Mouse (Mus musculus) CD4-positive, CD25-positive, alpha-beta regulatory T cell, adult 2 months (primary cell): ENCODE results near the gene Epb41l2.
A peak's percentile ranks its signal among the peaks of the same experiment; 100 is the strongest.

Source experiments
- DNase-seq: peaks from one replicate; pipeline ENCODE4 v3.0.0-alpha.2; 2012; ENCODE audit warnings: low read depth, low spot score

Epb41l2 gene

GRCm38 (mm10) chr10:25400076-25400475 is 40.5 kb downstream of the Epb41l2 start:
- no peak for DNase-seq

- no peak for DNase-seq
These were observed 41.0 kb downstream of the Epb41l2 start for GRCm38 (mm10) chr10:25400646-25401045.

DNA sequence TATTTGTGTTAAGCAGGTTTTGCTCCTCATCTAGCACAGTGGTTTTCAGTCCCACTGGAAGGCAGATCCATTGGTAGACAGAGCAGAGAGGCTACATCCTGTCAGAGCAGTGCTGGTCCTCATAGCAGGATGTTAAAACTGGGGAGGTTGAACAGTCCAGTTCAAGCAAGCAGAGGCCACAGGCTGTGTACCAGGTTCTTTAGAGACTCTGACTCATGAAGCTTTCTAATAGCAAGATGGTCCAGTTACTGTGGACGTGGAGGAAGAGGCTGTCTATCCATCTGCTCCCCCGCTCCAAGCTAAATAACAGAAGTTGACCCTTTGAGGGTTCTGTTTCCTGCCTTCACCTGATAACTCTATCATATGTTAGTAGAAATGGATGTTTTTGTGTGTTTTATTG is 41.8 kb downstream of the Epb41l2 start:
- no peak for DNase-seq

- DNase-seq, result no peak
These were observed 43.3 kb downstream of the Epb41l2 start for GRCm38 (mm10) chr10:25402886-25403285.

DNA sequence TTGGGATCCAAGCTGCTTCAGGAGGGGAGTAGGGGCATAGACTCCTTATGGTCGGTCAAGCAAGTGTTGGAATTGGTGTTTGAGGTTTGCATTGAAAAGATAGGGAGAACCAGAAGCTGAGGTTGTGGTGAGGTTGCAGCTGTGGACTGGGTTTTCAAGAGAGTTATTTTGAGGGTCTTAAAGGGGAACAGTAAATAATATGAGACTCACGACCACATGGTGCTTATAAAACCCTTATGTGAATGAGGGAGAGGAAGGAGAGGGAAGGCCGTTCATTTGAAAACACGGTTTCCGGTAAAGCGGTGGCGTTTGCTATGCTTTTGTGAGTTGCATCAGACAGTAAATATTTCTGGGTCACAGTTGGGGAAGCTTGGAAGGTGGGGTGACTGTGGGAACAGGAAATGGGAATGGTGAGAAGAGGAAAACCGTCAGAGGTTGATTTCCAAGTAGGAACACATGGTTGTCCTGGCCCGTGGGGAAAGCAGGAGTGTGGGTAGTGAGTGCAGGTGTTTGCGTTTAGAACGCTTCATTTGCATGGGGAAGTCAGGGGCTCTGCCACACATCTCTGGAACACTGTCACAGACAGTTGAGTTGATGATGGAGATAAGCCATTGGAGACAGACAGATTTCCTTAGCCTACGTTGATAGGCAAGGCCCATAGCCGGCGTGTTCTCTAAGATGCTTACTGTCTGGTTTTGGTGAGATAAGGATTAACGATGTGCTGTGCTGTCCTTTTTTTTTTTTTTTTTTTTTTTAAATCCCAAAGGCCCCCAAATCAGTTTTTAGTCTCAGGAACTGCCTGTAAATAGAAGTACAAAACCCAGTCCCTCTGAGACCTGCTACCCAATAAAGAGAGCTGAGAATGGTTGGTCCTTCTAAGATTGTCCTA is 44.5 kb downstream of the Epb41l2 start:
- DNase-seq, result peak; percentile 20

- peak; percentile 7 for DNase-seq
These were observed 45.1 kb downstream of the Epb41l2 start for GRCm38 (mm10) chr10:25404702-25405098.

- DNase-seq, result no peak
These were observed 46.0 kb downstream of the Epb41l2 start for GRCm38 (mm10) chr10:25405551-25405950.

DNA sequence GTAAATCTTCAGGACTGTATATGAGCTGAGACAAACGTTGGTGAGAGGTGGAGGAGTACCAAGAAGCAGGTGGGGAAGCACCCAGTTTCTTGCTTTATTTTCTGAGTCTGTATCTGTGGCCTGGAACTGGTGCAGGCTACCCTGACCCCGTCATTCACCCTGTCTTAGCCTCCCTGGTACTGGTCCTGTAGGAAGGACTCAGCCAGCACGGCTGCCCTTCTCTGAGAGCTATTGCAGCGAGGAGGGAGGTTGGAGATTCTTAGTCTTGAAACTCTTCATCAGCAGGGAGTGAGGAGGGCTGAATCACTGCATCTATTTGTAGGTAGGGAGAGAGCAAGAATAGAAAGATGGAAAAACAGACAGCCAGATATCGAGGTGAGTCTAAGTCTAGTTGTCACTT is 47.1 kb downstream of the Epb41l2 start:
- no peak for DNase-seq

DNA sequence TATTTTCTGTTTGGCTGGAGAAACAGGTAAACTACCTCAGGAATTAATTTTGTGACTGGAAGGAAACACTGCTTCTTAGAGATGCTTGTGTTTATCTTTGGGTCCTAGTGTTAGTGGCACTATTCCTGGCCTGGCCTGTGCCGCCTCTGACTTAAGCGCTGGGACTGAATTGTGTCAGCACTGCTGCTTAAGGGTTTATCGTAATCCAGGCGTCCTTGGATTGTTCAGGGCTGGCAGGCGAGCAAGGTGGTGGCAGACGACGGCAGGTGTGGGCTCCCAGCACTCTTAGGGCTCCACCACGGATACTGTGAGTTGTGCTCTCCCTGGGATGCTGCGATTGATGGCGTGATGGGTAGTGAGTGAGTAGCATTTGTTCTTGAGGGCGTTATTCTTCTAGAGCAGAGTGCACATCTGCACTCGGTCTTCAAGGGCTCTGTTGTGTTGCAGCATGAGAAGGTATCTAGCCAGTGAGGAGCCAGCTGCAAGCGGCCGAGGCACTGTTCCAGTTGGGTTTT is 48.6 kb downstream of the Epb41l2 start:
- no peak for DNase-seq

DNA sequence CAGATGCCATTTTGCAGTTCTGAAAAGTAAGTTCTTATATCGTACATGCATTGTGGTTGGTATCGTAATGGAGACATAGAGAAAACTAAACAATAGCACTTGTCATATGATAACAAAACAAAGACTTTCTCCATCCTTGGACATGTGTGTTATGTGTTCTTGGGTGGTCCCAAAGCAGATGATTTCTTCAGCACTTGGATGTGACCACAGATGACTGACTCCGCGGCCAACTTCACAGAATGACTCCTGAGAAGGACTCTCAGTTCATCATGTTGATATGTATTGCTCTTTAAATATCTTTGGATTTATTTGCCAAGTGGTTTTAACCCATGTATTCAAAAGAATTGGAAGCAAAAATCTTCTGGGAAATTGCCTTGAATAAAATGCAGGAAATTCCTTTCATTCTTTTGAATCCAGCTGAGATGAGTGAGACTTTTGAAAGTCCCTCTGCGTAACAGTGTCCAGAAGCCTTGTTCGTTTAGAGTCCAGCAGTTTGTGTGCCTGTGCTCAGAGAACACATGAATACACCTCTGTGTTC is 52.3 kb downstream of the Epb41l2 start:
- no peak for DNase-seq

- DNase-seq, result peak; percentile 42
These were observed 55.7 kb downstream of the Epb41l2 start for GRCm38 (mm10) chr10:25415188-25415717.

GRCm38 (mm10) chr10:25416696-25417095 is 57.1 kb downstream of the Epb41l2 start:
- DNase-seq, result no peak

DNA sequence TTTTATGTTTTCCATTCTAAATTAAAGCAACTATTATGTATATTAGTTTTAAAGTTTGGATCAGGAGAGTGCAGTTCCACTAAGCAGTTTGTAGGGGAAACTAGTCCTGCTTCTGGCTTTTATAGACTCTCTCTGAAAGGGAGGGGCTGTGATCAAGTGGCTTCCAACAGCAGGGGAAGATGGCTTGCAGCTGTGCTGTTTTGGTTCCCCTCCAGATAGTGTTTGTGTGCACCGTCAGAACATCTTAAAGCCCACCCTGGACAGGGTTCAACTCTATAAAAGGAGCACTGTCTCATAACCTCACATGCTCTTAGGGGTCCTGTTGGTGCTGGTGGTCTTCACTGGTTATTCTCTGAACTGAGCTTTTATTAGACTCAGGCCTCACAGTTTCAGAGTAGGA is 66.5 kb downstream of the Epb41l2 start:
- DNase-seq, result no peak

DNA sequence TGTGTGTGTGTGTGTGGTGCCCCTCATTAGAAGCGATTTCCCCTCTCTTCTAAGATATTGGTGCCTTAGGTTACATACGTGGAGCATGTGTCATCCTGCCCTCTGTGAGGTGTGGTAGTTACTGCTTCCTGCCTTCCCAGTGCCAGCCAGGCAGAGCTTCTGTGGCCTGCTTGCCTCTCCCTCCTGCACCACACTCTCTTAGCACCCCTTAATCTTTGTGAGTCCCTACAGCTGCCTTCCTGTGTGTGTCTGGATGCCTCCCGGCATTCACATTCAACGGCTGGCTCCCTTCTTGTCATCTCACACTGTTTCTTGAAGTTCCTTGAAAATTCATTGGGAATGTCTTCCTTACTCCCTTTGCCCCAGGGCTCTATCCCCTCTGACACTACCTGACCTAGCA is 67.2 kb downstream of the Epb41l2 start:
- no peak for DNase-seq

- no peak for DNase-seq
These were observed 67.9 kb downstream of the Epb41l2 start for GRCm38 (mm10) chr10:25427523-25427922.

DNA sequence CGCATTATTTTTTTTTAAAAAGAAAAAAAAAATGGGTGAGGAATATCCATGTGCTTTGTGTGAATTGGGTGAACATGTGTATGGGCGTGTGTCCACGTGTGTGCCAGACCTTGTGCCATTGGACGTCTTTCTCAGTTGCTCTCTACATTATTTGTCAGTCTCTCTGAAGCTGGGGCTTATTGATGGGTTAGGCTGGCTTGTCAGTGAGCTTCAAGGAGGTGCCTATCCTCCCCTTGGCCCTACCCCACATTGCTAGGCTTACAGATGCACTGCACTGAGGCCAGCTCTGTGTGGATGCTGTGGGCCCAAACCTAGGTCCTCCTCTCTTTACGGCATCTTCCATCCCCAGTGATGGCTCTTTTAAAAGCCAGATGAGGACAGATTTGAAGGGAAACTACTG is 69.1 kb downstream of the Epb41l2 start:
- no peak for DNase-seq

DNA sequence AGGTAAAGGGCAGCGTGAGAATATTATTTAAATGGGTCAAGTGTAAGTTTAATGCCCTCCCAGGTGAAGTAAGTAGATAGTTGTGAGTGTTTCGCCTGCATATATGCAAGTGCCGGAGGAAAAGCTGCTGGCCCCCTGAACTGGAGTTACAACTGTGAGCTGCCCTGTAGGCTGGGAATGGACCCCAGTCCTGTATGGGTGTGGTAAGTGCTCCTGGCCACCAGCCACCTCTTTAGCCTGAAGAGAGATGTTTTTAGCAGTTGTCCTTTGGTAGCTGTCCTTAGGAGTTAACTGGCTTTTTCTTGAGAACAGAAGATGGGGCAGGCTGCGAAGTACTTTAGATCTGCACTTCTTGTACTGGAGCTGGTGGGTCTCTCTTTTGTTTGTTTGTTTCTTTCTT is 69.7 kb downstream of the Epb41l2 start:
- DNase-seq, result no peak

- DNase-seq, result no peak
These were observed 71.3 kb downstream of the Epb41l2 start for GRCm38 (mm10) chr10:25430862-25431261.

GRCm38 (mm10) chr10:25432351-25432750 is 72.8 kb downstream of the Epb41l2 start:
- DNase-seq, result no peak

DNA sequence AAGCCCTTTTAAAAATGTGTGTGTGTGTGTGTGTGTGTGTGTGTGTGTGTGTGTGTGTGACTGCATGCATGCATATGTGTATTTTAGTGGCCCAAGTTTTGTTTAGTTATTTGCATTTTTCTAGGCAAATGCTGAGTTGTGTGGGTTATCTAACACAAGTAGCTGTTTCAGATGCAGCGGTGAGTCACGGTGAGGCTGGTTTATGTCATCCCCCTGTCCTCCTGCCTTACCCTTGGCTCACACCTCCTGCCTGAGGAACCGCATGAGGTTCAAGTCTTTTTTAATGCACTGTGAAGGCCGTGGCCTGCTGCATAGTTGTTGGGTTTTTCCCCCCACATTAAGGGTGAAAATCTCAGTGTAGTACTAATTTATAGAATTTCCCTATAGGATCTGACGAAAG is 73.3 kb downstream of the Epb41l2 start:
- no peak for DNase-seq

- no peak for DNase-seq
These were observed 73.9 kb downstream of the Epb41l2 start for GRCm38 (mm10) chr10:25433524-25433923.

- DNase-seq, result no peak
These were observed 74.9 kb downstream of the Epb41l2 start for GRCm38 (mm10) chr10:25434358-25435044.
